Mouse (Mus musculus): ENCODE measurements around the gene Ttc30a1.

Gene Ttc30a1

DNA sequence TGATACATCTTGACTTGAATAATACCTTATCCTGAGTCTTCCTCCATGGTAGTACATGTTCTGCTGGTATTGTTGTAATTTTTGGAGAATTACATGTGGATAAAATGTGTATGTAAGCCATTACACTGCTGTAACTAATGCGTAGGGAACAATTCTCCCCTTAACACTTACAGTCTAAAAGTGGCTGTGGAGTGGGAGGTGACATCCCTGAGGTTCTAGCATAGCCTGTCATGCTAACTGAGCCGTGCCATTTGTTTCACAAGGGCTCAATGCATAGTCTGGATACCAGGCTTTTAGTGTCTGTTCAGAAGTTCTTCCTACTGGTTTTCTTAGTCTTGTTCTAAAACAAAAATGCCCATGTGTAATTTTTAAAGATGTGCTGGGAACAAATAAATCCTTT is 50.8 kb downstream of the Ttc30a1 start:
- peak; percentile 20 to 57 for DNase-seq (ENCODE audit: low spot score in 2 of 2)

DNA sequence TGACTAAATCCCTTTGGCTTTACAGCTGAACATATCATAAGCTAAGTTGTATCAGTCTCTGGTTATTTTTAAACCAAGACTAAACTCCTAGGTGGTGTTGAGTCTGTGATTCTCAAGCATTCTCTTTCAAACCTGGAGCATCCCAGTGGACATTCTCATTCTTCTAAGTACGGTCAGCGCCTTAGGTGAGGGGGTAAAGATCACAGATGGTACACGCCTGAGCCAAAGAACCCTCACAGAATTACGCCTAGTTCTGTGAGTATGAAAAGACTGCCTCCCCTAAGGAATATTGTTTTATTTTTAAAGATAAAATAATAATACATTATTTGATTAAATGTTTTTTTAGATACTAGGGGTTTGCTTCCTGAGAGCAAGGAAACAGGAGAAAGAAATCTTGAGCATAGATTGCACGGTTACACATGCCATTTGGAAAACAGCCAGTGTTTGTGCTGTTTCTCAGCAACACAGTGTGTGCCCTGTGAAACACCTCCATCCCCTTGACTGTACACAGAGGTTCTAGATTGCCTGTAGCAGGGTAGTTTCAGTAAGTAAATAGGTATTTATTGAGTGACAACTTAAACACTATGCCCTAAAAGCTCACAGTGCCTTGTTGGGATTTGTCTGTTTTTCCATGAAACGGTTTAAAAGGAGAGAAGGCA is 51.9 kb downstream of the Ttc30a1 start:
- no peak for DNase-seq (ENCODE audit: low spot score in 2 of 2)

DNA sequence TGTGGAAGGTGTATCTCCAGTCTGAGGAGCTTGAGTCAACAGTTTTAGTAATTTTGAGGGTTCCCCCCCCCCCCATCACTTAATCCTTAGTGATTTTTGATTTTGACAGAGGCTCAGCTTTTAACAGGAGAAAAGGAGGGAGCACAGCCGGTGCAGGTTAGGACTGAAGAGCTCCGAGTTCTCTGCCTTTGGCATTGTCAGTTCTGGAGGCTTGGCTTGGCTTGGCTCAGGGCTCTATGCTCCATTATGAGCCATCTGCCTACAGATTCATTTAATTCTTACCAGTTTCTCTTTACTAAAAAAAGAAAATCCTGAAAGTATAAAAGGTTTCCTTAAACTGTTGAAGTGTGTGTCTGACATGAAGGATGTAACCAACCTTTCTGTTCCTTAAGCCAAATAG is 52.6 kb downstream of the Ttc30a1 start:
- no peak for DNase-seq (ENCODE audit: low spot score in 2 of 2)
